Mouse (Mus musculus) stomach, postnatal 0 days (tissue): Measurements from ENCODE around the gene Rad54l.

Experiments used
- CTCF ChIP-seq: IDR thresholded peaks from 2 replicates; pipeline ENCODE4 v1.5.1; 2016; ENCODE audit warnings: antibody characterized with exemption, low read depth, mild to moderate bottlenecking, moderate library complexity
- EP300 ChIP-seq: optimal IDR thresholded peaks from 2 replicates; pipeline ENCODE3; 2016; ENCODE audit warnings: antibody characterized with exemption

GRCm38 (mm10) chr4:116133126-116133525, 9.6 kb upstream of the Rad54l start:
- TF ChIP-seq CTCF (no peak), EP300 (no peak)
